Mouse (Mus musculus): ENCODE data around the gene Pip4k2c. TPM values are rescaled to one million over a fixed set of nuclear protein-coding genes. Genes with fewer than 3 reads are reported as not detected.
"Not testable (repeated sequence)": the region's sequence is repeated elsewhere in the genome, so short reads cannot be mapped to it uniquely, and the experiment has no call there.

Pip4k2c gene
- polyA plus RNA-seq, 1 experiment from 2014 or later = 31.0 TPM

DNA sequence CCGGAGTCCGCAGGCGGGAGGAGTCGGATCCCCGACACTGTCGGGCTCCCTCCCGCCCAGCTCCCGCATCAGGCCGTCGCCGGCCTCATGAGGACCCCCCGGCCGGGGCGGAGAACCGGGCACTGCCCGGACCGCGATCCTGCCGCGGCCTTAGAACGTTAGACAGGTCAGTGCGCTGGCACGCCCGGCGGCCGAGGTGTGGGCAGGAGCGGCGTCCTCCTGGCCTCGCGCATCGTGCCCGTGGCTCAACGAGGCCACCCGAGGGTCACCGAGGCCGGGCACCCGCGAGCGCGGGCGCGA is 46.1 kb downstream of the Pip4k2c start:
- Histone ChIP-seq H3K9me3 (ENCODE audit: control insufficient read depth, low read length) (no peaks in the 10 kb centered on the region), H3K27ac (ENCODE audit: low read depth, low read length) (no peak overlapping the region), H3K4me2 (replicated peaks; ENCODE audit: low read depth, low read length) (peak overlapping the region; percentile 100), H3K27me3 (ENCODE audit: control insufficient read depth, insufficient read depth, low read length) (peaks cover 50% of the 10 kb centered on the region), H3K36me3 (ENCODE audit: control insufficient read depth, insufficient read depth, low read length) (no peaks in the 10 kb centered on the region), H3K9ac (ENCODE audit: low read depth, low read length) (peak overlapping the region; percentile 69), H3K4me3 (ENCODE audit: low read length) (peak overlapping the region; percentile 60), H3K4me1 (ENCODE audit: control insufficient read depth, insufficient read depth, low read length) (peaks cover 17% of the 10 kb centered on the region)
- ATAC-seq (ENCODE audit: low FRiP score, low TSS enrichment) = peak; percentile 55; the same call in 1 of the 2 replicates
- under 1% methylated on average over 42 of the region's 42 CpGs for WGBS

GRCm38 (mm10) chr10:127164631-127165353 is 46.6 kb downstream of the Pip4k2c start, which contains the start of gene B4galnt1:
B4galnt1 (plus strand) TSS chr10:127165225.
- Histone ChIP-seq H3K36me3 (ENCODE audit: control insufficient read depth, insufficient read depth, low read length) (no peaks in the 10 kb centered on the region), H3K9ac (ENCODE audit: low read depth, low read length) (peak within 1 kb of the TSS; percentile 69), H3K4me1 (ENCODE audit: control insufficient read depth, insufficient read depth, low read length) (peaks cover 12% of the 10 kb centered on the region; the same call in 1 of the 2 replicates), H3K4me3 (ENCODE audit: low read length) (peak within 1 kb of the TSS; percentile 60), H3K9me3 (ENCODE audit: control insufficient read depth, low read length) (no peaks in the 10 kb centered on the region), H3K27ac (ENCODE audit: low read depth, low read length) (no peak within 1 kb of the TSS), H3K27me3 (ENCODE audit: control insufficient read depth, insufficient read depth, low read length) (peaks cover 44% of the 10 kb centered on the region), H3K4me2 (replicated peaks; ENCODE audit: low read depth, low read length) (peak within 1 kb of the TSS; percentile 100)
- ATAC-seq (ENCODE audit: low FRiP score, low TSS enrichment) = peak; percentile 84
- whole genome bisulfite sequencing = 2% methylated on average over 51 of the region's 52 CpGs

DNA sequence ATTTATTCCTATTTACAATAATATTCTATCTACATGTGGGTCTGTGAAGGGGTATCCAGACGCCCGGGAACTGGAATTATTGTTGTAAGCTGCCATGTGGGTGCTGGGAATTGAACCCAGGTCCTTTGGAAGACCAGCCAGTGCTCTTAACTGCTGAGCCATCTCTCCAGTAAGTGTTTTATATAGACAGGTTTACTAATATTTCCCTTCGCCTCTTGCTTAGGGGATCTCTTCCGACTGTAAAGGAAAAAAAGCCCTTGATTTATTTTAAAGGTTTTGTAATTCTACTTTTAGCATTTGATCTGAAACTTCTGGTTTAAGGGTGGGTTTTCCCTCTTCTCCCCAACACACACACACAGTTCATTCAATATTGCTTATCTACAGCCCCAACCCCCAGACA is 47.2 kb downstream of the Pip4k2c start:
- Histone ChIP-seq H3K4me2 (replicated peaks; ENCODE audit: low read depth, low read length) (no peak overlapping the region), H3K36me3 (ENCODE audit: control insufficient read depth, insufficient read depth, low read length) (no peaks in the 10 kb centered on the region), H3K27me3 (ENCODE audit: control insufficient read depth, insufficient read depth, low read length) (peaks cover 38% of the 10 kb centered on the region), H3K4me1 (ENCODE audit: control insufficient read depth, insufficient read depth, low read length) (peaks cover 12% of the 10 kb centered on the region; the same call in 1 of the 2 replicates), H3K9ac (ENCODE audit: low read depth, low read length) (no peak overlapping the region), H3K4me3 (ENCODE audit: low read length) (no peak overlapping the region), H3K27ac (ENCODE audit: low read depth, low read length) (no peak overlapping the region), H3K9me3 (ENCODE audit: control insufficient read depth, low read length) (no peaks in the 10 kb centered on the region)
- WGBS = 90% methylated on average over 4 of the region's 4 CpGs
- ATAC-seq (ENCODE audit: low FRiP score, low TSS enrichment) = no peak

DNA sequence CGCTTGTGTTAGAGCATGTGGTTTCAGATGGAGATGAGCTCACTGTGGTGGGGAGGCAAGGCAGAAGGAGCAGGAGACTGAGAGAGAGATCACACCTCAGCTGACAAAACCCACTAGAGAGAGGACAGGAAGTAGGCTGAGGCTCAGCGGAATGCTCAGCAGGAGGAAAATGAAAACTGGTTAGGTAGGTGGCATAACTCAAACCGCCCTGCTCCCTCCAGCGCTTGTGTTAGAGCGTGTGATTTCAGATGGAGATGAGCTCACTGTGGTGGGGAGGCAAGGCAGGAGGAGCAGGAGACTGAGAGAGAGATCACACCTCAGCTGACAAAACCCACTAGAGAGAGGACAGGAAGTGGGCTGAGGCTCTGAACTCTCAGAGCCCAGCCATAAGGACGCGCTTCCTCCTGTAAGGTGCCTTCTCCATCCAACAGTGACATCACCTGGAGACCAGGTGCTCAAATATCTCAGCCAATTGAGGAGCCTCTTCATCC is 48.6 kb downstream of the Pip4k2c start:
- not testable (repeated sequence) for H3K36me3 ChIP-seq (ENCODE audit: control insufficient read depth, insufficient read depth, low read length); H3K9ac ChIP-seq (ENCODE audit: low read depth, low read length); H3K9me3 ChIP-seq (ENCODE audit: control insufficient read depth, low read length); ATAC-seq (ENCODE audit: low FRiP score, low TSS enrichment); H3K4me2 ChIP-seq (replicated peaks; ENCODE audit: low read depth, low read length); H3K27ac ChIP-seq (ENCODE audit: low read depth, low read length); H3K4me1 ChIP-seq (ENCODE audit: control insufficient read depth, insufficient read depth, low read length); H3K4me3 ChIP-seq (ENCODE audit: low read length)
- WGBS = 60% methylated on average over 7 of the region's 7 CpGs
- H3K27me3 ChIP-seq (ENCODE audit: control insufficient read depth, insufficient read depth, low read length) = peaks cover 32% of the 10 kb centered on the region

DNA sequence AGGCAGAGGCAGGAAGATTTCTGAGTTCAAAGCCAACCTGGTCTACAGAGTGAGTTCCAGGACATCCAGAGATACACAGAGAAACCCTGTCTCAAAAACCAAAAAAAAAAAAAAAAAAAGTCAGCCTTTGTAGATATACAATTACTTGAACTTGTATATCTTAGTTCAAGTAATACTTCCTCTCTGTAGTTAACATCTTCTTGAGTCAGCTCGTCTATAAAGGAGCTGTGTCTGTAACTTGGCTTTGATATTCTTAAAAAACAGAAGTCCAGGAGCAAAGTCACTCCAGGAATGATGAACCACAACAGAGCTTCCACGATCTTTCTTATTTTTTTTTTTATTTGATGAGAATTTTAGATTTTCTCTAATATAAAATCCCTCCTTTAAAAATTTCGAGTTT is 50.7 kb downstream of the Pip4k2c start:
- Histone ChIP-seq H3K4me2 (replicated peaks; ENCODE audit: low read depth, low read length) (no peak overlapping the region), H3K36me3 (ENCODE audit: control insufficient read depth, insufficient read depth, low read length) (no peaks in the 10 kb centered on the region), H3K9me3 (ENCODE audit: control insufficient read depth, low read length) (no peaks in the 10 kb centered on the region), H3K4me1 (ENCODE audit: control insufficient read depth, insufficient read depth, low read length) (0 out of 2 replicates have a peak, but pooled peaks cover 5% of the 10 kb centered on the region), H3K9ac (ENCODE audit: low read depth, low read length) (no peak overlapping the region), H3K27me3 (ENCODE audit: control insufficient read depth, insufficient read depth, low read length) (peaks cover 11% of the 10 kb centered on the region), H3K27ac (ENCODE audit: low read depth, low read length) (no peak overlapping the region), H3K4me3 (ENCODE audit: low read length) (no peak overlapping the region)
- WGBS = 72% methylated on average over 3 of the region's 3 CpGs
- no peak for ATAC-seq (ENCODE audit: low FRiP score, low TSS enrichment)

DNA sequence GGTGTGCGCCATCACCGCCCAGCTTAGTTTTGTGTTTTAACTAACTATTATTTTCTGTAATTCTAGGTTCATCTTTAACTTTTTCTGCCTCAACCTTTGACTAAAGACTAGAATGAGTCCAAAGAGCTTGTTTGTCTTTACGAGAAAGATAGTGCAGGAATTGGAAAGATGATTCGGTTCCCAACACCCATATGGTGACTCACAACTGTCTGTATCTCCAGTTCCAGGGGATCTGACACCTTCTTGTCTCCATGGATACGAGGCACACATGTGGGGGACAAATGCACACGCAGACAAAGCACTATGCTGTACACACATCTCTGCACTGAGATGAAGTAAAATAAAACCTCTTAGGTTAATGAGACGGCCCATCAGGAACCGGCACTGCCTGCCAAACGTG is 51.3 kb downstream of the Pip4k2c start:
- ATAC-seq (ENCODE audit: low FRiP score, low TSS enrichment) = no peak
- 87% methylated on average over 9 of the region's 9 CpGs for WGBS
- no peak overlapping the region for H3K27ac ChIP-seq (ENCODE audit: low read depth, low read length)
- no peaks in the 10 kb centered on the region for H3K36me3 ChIP-seq (ENCODE audit: control insufficient read depth, insufficient read depth, low read length)
- no peaks in the 10 kb centered on the region for H3K9me3 ChIP-seq (ENCODE audit: control insufficient read depth, low read length)
- no peak overlapping the region for H3K4me3 ChIP-seq (ENCODE audit: low read length)
- no peak overlapping the region for H3K4me2 ChIP-seq (replicated peaks; ENCODE audit: low read depth, low read length)
- no peaks in the 10 kb centered on the region for H3K4me1 ChIP-seq (ENCODE audit: control insufficient read depth, insufficient read depth, low read length)
- peaks cover 4% of the 10 kb centered on the region for H3K27me3 ChIP-seq (ENCODE audit: control insufficient read depth, insufficient read depth, low read length)
- no peak overlapping the region for H3K9ac ChIP-seq (ENCODE audit: low read depth, low read length)

DNA sequence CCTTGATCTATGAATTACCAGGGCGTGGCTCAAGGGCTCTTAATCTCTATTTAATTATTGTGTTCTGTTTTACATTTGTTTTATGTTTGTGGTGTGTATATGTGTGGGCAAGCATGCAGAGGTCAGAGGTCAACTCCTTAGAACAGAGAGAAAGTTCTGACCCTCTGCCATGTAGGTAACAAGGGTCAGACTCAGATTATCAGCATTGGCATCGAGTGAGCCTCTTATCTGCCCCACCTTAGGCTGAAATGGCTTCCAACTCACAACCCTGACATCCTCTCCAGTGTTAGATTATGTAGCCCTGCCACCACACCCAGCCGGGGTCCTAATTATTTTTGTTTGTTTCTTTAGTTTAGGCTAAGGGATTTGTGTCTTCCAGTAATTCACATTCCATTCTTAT is 52.9 kb downstream of the Pip4k2c start:
- H3K27me3 ChIP-seq (ENCODE audit: control insufficient read depth, insufficient read depth, low read length) = no peaks in the 10 kb centered on the region; the same call in 1 of the 2 replicates
- WGBS = 78% methylated on average over 3 of the region's 3 CpGs
- no peak overlapping the region for H3K27ac ChIP-seq (ENCODE audit: low read depth, low read length)
- no peaks in the 10 kb centered on the region for H3K9me3 ChIP-seq (ENCODE audit: control insufficient read depth, low read length)
- H3K4me3 ChIP-seq (ENCODE audit: low read length) = no peak overlapping the region
- no peaks in the 10 kb centered on the region for H3K4me1 ChIP-seq (ENCODE audit: control insufficient read depth, insufficient read depth, low read length)
- H3K36me3 ChIP-seq (ENCODE audit: control insufficient read depth, insufficient read depth, low read length) = no peaks in the 10 kb centered on the region
- H3K9ac ChIP-seq (ENCODE audit: low read depth, low read length) = no peak overlapping the region
- no peak overlapping the region for H3K4me2 ChIP-seq (replicated peaks; ENCODE audit: low read depth, low read length)
- ATAC-seq (ENCODE audit: low FRiP score, low TSS enrichment) = no peak

- Histone ChIP-seq H3K36me3 (ENCODE audit: control insufficient read depth, insufficient read depth, low read length) (no peaks in the 10 kb centered on the region), H3K4me3 (ENCODE audit: low read length) (no peak overlapping the region), H3K4me2 (replicated peaks; ENCODE audit: low read depth, low read length) (no peak overlapping the region), H3K9me3 (ENCODE audit: control insufficient read depth, low read length) (no peaks in the 10 kb centered on the region), H3K27ac (ENCODE audit: low read depth, low read length) (no peak overlapping the region), H3K27me3 (ENCODE audit: control insufficient read depth, insufficient read depth, low read length) (no peaks in the 10 kb centered on the region), H3K9ac (ENCODE audit: low read depth, low read length) (no peak overlapping the region), H3K4me1 (ENCODE audit: control insufficient read depth, insufficient read depth, low read length) (no peaks in the 10 kb centered on the region)
- ATAC-seq (ENCODE audit: low FRiP score, low TSS enrichment) = no peak
- WGBS = 67% methylated on average over 1 of the region's 1 CpGs
Observed at GRCm38 (mm10) chr10:127156511-127156910, 54.9 kb downstream of the Pip4k2c start.

DNA sequence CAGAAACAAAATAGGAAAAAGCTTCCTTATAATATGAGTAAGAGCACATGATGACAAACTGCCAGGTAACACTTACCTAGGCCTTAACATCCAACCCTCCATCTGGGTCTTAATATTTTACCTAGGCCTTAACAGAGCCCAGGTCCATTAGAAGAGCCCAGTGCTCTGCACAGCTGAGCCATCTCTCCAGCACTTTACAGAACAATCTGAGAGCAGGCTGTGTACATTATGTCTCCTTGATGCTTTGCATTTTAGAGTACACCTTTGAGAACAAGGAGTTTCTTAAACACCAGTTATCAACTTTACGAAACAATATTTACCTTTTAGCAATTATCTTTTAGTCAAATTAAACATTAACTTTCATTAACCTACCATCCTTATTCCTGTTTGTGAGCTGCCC is 55.3 kb downstream of the Pip4k2c start:
- no peaks in the 10 kb centered on the region for H3K9me3 ChIP-seq (ENCODE audit: control insufficient read depth, low read length)
- H3K27ac ChIP-seq (ENCODE audit: low read depth, low read length) = 0 out of 2 replicates have a peak overlapping the region, but pooled peaks have one; percentile 30
- H3K27me3 ChIP-seq (ENCODE audit: control insufficient read depth, insufficient read depth, low read length) = no peaks in the 10 kb centered on the region
- H3K36me3 ChIP-seq (ENCODE audit: control insufficient read depth, insufficient read depth, low read length) = no peaks in the 10 kb centered on the region
- no peak overlapping the region for H3K4me2 ChIP-seq (replicated peaks; ENCODE audit: low read depth, low read length)
- 68% methylated on average over 1 of the region's 1 CpGs for WGBS
- no peak for ATAC-seq (ENCODE audit: low FRiP score, low TSS enrichment)
- H3K4me3 ChIP-seq (ENCODE audit: low read length) = no peak overlapping the region
- H3K4me1 ChIP-seq (ENCODE audit: control insufficient read depth, insufficient read depth, low read length) = no peaks in the 10 kb centered on the region
- no peak overlapping the region for H3K9ac ChIP-seq (ENCODE audit: low read depth, low read length)

Measured in kidney, embryonic 14.5 days (tissue).